Mouse (Mus musculus) embryonic facial prominence, embryonic 13.5 days (tissue): ENCODE measurements around the gene Ehd3. TPM values are rescaled to one million over a fixed set of nuclear protein-coding genes. Genes with fewer than 3 reads are reported as not detected.

Source experiments
- ATAC-seq: fragments of 200-750 bp; cut with Nextera tagmentation; 2 replicates; pipeline ENCODE4 v1.8.0; 2017; ENCODE audit warnings: low read depth; ENCODE audit not compliant: insufficient number of reproducible peaks, insufficient read depth, low FRiP score, low TSS enrichment
- H3K27ac ChIP-seq: fragments of 300-500 bp; sonication (generic); 2 replicates; pipeline ENCODE4 v1.5.1; 2015; ENCODE audit warnings: moderate library complexity, mild to moderate bottlenecking, inconsistent platforms
- H3K27me3 ChIP-seq: fragments of 300-500 bp; sonication (generic); 2 replicates; pipeline ENCODE4 v1.6.1; 2015; ENCODE audit warnings: mild to moderate bottlenecking, inconsistent platforms
- H3K36me3 ChIP-seq: fragments of 300-500 bp; sonication (generic); 2 replicates; pipeline ENCODE4 v1.6.1; 2015; ENCODE audit warnings: mild to moderate bottlenecking, inconsistent platforms
- H3K4me1 ChIP-seq: fragments of 300-500 bp; sonication (generic); 2 replicates; pipeline ENCODE4 v1.6.1; 2015; ENCODE audit warnings: inconsistent platforms
- H3K4me2 ChIP-seq: fragments of 300-500 bp; sonication (generic); 2 replicates; pipeline ENCODE4 v1.6.1; 2015; ENCODE audit warnings: moderate library complexity, mild to moderate bottlenecking, inconsistent platforms
- H3K4me3 ChIP-seq: fragments of 300-500 bp; sonication (generic); 2 replicates; pipeline ENCODE4 v1.5.1; 2015; ENCODE audit warnings: mild to moderate bottlenecking, inconsistent platforms
- H3K9ac ChIP-seq: fragments of 300-500 bp; sonication (generic); 2 replicates; pipeline ENCODE4 v1.6.1; 2015; ENCODE audit warnings: mild to moderate bottlenecking, inconsistent platforms
- H3K9me3 ChIP-seq: fragments of 300-500 bp; sonication (generic); 2 replicates; pipeline ENCODE4 v1.6.1; 2016; ENCODE audit warnings: inconsistent platforms
- WGBS: fragments of 180-500 bp; shearing (Covaris S2); methylation state at CpG from one replicate; pipeline ENCODE4 v1.1.7; 2015; ENCODE audit warnings: mixed read lengths; 5-methylcytosine and 5-hydroxymethylcytosine counted together
- polyA plus RNA-seq: library from polyadenylated mRNA; unstranded; fragments of >200 nt; fragmentation: Nextera tagmentation; extraction: Ambion mirVana; gene quantifications from 2 replicates; pipeline ENCODE4 v1.2.1, GENCODE M21; 2015

Ehd3 gene
- polyA plus RNA-seq, 1 experiment from 2014 or later, result 4.3 TPM

GRCm38 (mm10) chr17:73811566-73811965 lies 7.6 kb downstream of the Ehd3 start:
- 0 out of 2 replicates have a peak, but pooled peaks have one; percentile 2 for ATAC-seq
- WGBS, result 33% methylated on average over 5 of the region's 5 CpGs
- H3K4me2 ChIP-seq, result no peak overlapping the region
- H3K27ac ChIP-seq, result 0 out of 2 replicates have a peak overlapping the region, but pooled peaks have one; percentile 33
- H3K9ac ChIP-seq, result no peak overlapping the region
- peaks cover 11% of the 10 kb centered on the region for H3K4me1 ChIP-seq
- no peaks in the 10 kb centered on the region for H3K9me3 ChIP-seq
- no peaks in the 10 kb centered on the region for H3K36me3 ChIP-seq
- H3K4me3 ChIP-seq, result no peak overlapping the region
- H3K27me3 ChIP-seq, result no peaks in the 10 kb centered on the region

GRCm38 (mm10) chr17:73813031-73813660 lies 9.2 kb downstream of the Ehd3 start:
- ATAC-seq, result no peak
- Histone ChIP-seq H3K27ac (no peak overlapping the region), H3K36me3 (no peaks in the 10 kb centered on the region), H3K9ac (no peak overlapping the region), H3K4me1 (peaks cover 11% of the 10 kb centered on the region), H3K4me3 (no peak overlapping the region), H3K4me2 (no peak overlapping the region), H3K27me3 (no peaks in the 10 kb centered on the region), H3K9me3 (no peaks in the 10 kb centered on the region)
- 80% methylated on average over 8 of the region's 8 CpGs for WGBS

GRCm38 (mm10) chr17:73814500-73815190 lies 10.7 kb downstream of the Ehd3 start:
- H3K4me2 ChIP-seq, result no peak overlapping the region
- no peaks in the 10 kb centered on the region for H3K36me3 ChIP-seq
- WGBS, result 85% methylated on average over 6 of the region's 6 CpGs
- peaks cover 11% of the 10 kb centered on the region for H3K4me1 ChIP-seq
- H3K27me3 ChIP-seq, result no peaks in the 10 kb centered on the region
- no peaks in the 10 kb centered on the region for H3K9me3 ChIP-seq
- no peak overlapping the region for H3K4me3 ChIP-seq
- no peak overlapping the region for H3K9ac ChIP-seq
- H3K27ac ChIP-seq, result no peak overlapping the region
- ATAC-seq, result no peak

GRCm38 (mm10) chr17:73817697-73818380 lies 13.9 kb downstream of the Ehd3 start:
- H3K27me3 ChIP-seq, result no peaks in the 10 kb centered on the region
- H3K9me3 ChIP-seq, result no peaks in the 10 kb centered on the region
- H3K9ac ChIP-seq, result no peak overlapping the region
- H3K4me3 ChIP-seq, result no peak overlapping the region
- no peak overlapping the region for H3K4me2 ChIP-seq
- 81% methylated on average over 9 of the region's 9 CpGs for WGBS
- no peaks in the 10 kb centered on the region for H3K36me3 ChIP-seq
- H3K27ac ChIP-seq, result no peak overlapping the region
- no peak for ATAC-seq
- H3K4me1 ChIP-seq, result no peaks in the 10 kb centered on the region; the same call in 1 of the 2 replicates

GRCm38 (mm10) chr17:73818936-73819335 lies 15.0 kb downstream of the Ehd3 start:
- no peaks in the 10 kb centered on the region for H3K9me3 ChIP-seq
- WGBS, result 68% methylated on average over 4 of the region's 4 CpGs
- no peaks in the 10 kb centered on the region for H3K36me3 ChIP-seq

GRCm38 (mm10) chr17:73820726-73821125 lies 16.8 kb downstream of the Ehd3 start:
- Histone ChIP-seq H3K9me3 (no peaks in the 10 kb centered on the region), H3K4me3 (no peak overlapping the region), H3K4me2 (no peak overlapping the region), H3K36me3 (no peaks in the 10 kb centered on the region), H3K27me3 (no peaks in the 10 kb centered on the region), H3K9ac (no peak overlapping the region), H3K27ac (no peak overlapping the region), H3K4me1 (peaks cover 18% of the 10 kb centered on the region)
- ATAC-seq, result no peak
- 77% methylated on average over 4 of the region's 4 CpGs for WGBS

More at GRCm38 (mm10) chr17:73818936-73819335, 15.0 kb downstream of the Ehd3 start:
- Histone ChIP-seq H3K4me3 (no peak overlapping the region), H3K4me2 (no peak overlapping the region), H3K9ac (no peak overlapping the region), H3K4me1 (peaks cover 10% of the 10 kb centered on the region), H3K27me3 (no peaks in the 10 kb centered on the region), H3K27ac (no peak overlapping the region)
- no peak for ATAC-seq

GRCm38 (mm10) chr17:73822255-73822654 lies 18.3 kb downstream of the Ehd3 start:
- Histone ChIP-seq H3K36me3 (peaks cover 2% of the 10 kb centered on the region), H3K27ac (no peak overlapping the region), H3K9me3 (no peaks in the 10 kb centered on the region), H3K4me1 (peaks cover 18% of the 10 kb centered on the region), H3K27me3 (no peaks in the 10 kb centered on the region), H3K4me2 (no peak overlapping the region), H3K4me3 (no peak overlapping the region), H3K9ac (no peak overlapping the region)
- 74% methylated on average over 4 of the region's 4 CpGs for WGBS
- no peak for ATAC-seq

GRCm38 (mm10) chr17:73823121-73824021 lies 19.4 kb downstream of the Ehd3 start:
- no peak for ATAC-seq
- no peaks in the 10 kb centered on the region for H3K9me3 ChIP-seq
- H3K4me3 ChIP-seq, result no peak overlapping the region
- H3K27ac ChIP-seq, result no peak overlapping the region; the same call in 1 of the 2 replicates
- peaks cover 11% of the 10 kb centered on the region for H3K36me3 ChIP-seq
- H3K4me1 ChIP-seq, result peaks cover 18% of the 10 kb centered on the region
- WGBS, result 59% methylated on average over 17 of the region's 17 CpGs
- no peak overlapping the region for H3K9ac ChIP-seq
- no peaks in the 10 kb centered on the region for H3K27me3 ChIP-seq
- H3K4me2 ChIP-seq, result peak overlapping the region; percentile 11; the same call in 1 of the 2 replicates

- H3K27ac ChIP-seq, result no peak overlapping the region
- no peaks in the 10 kb centered on the region for H3K27me3 ChIP-seq
- H3K9ac ChIP-seq, result no peak overlapping the region
- peaks cover 16% of the 10 kb centered on the region for H3K36me3 ChIP-seq
- no peaks in the 10 kb centered on the region for H3K9me3 ChIP-seq
- ATAC-seq, result no peak
- peaks cover 18% of the 10 kb centered on the region for H3K4me1 ChIP-seq
- H3K4me2 ChIP-seq, result peak overlapping the region; percentile 11; the same call in 1 of the 2 replicates
- 44% methylated on average over 6 of the region's 6 CpGs for WGBS
- no peak overlapping the region for H3K4me3 ChIP-seq
These were observed 20.0 kb downstream of the Ehd3 start for GRCm38 (mm10) chr17:73824022-73824340.

GRCm38 (mm10) chr17:73826106-73826505 lies 22.2 kb downstream of the Ehd3 start:
- Histone ChIP-seq H3K27me3 (no peaks in the 10 kb centered on the region), H3K27ac (no peak overlapping the region), H3K36me3 (peaks cover 16% of the 10 kb centered on the region), H3K4me2 (no peak overlapping the region), H3K9me3 (no peaks in the 10 kb centered on the region), H3K9ac (no peak overlapping the region), H3K4me3 (no peak overlapping the region), H3K4me1 (peaks cover 18% of the 10 kb centered on the region)
- WGBS, result 91% methylated on average over 6 of the region's 6 CpGs
- no peak for ATAC-seq

- ATAC-seq, result no peak
- Histone ChIP-seq H3K4me2 (no peak overlapping the region), H3K27me3 (no peaks in the 10 kb centered on the region), H3K9me3 (no peaks in the 10 kb centered on the region), H3K4me1 (peaks cover 18% of the 10 kb centered on the region), H3K9ac (no peak overlapping the region), H3K36me3 (peaks cover 16% of the 10 kb centered on the region), H3K27ac (no peak overlapping the region), H3K4me3 (no peak overlapping the region)
- WGBS, result 97% methylated on average over 11 of the region's 11 CpGs
These were observed 23.5 kb downstream of the Ehd3 start for GRCm38 (mm10) chr17:73827446-73827845.
